Mouse (Mus musculus) 3T3-L1 (cell line): ENCODE results near the gene Gm3625.
"Not testable (repeated sequence)": the region's sequence is repeated elsewhere in the genome, so short reads cannot be mapped to it uniquely, and the experiment has no call there.

Experiments
- DNase-seq: peaks from one replicate; pipeline ENCODE4 v3.0.0-alpha.2; 2015; ENCODE audit warnings: low read depth, low spot score

The Gm3625 gene

DNA sequence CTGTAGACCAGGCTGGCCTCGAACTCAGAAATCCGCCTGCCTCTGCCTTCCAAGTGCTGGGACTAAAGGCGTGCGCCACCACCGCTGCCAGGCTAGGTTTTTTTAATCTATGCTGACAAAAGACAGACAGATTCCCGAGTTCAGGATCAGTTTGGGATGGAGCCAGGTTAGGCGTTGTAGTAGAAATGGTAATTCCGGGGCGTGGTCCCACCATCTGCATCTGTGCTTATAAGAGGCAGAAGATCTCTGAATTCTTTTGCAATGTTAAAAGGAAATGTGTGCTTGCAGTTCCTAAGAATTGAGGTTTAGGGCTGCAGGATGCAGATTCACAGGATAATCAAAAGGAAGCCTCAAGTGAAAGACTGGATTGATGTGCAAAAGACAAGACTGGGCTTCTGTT, 35.8 kb downstream of the Gm3625 start:
- DNase-seq = peak; percentile 33

DNA sequence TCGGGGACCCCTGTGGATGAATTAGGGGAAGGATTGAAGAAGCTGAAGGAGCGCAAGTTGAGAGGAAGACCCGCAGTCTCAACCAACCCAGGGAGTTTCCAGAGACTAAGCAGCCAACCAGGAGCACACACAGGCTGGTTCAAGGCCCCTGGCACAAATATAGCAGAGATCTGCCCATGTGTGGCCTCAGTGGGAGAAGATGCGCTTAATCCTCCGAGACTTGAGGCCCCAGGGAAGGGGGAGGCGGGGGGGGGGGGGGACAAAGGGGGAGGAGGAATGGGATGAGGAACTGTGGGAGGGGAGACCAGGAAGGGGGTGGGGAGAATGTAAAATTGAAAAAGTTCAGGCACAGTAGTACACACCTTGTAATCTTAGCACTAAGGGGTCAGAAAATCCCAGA, 37.3 kb downstream of the Gm3625 start:
- no peak for DNase-seq

DNA sequence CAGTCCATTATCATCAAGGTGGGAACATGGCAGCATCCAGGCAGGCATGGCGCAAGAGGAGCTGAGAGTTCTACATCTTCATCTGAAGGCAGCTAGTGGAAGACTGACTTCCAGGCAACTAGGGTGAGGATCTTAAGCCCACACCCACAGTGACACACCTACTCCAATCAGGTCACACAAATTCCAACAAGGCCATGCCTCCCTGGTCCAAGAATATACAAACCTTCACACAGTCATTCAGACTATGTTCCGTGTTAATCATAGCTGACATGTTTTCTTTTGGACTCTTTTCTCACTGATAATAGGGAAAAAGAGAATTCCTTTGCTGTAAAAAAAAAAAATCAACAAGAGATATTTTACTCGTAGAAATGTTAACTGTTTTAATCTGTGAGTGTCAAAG, 39.0 kb downstream of the Gm3625 start:
- not testable (repeated sequence) for DNase-seq

DNA sequence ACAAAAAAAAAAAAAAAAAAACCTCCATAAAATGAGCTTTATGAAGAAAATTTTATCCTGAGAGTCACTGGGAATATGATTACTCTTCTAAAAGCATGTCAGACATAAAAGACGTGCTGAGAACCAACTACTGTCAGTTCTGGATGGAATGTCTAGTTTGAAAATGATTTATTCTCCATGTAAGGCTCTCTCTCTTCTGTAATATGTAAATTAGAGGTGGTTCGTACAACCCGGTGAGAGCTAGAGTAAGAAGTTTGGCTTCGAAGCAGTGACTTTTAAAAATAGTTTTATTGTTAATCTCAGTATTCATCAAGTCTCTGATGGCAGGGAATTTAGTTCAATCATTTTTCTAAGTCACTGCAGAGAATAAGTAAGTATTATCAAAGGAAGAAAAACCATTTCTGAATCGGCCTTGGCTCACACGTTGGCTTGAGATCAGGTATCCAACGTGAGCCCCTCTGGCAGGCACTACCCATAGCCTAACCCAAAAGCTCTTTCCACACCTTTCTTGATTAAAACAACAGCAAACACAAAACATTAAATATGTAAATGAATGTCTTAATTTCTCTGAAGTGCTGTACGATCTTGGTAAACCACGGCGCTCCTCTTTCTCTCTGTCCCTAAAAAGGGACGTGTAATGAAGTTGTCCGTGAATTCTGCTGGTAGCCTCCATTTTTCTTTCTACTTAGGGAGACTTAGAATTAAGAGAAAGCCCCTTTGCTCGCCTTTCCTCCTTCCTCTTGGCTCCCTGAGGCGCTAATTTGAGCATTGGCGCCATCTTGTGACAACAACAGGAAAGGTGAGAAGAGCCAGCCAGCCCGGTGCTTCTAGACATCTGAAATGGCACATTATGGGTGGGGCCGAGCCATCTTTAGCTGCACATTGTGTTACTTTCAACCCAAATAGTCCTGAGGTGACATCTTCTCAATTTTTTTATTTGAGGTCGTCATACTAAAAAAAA, 44.4 kb downstream of the Gm3625 start:
- DNase-seq = peak; percentile 93

DNA sequence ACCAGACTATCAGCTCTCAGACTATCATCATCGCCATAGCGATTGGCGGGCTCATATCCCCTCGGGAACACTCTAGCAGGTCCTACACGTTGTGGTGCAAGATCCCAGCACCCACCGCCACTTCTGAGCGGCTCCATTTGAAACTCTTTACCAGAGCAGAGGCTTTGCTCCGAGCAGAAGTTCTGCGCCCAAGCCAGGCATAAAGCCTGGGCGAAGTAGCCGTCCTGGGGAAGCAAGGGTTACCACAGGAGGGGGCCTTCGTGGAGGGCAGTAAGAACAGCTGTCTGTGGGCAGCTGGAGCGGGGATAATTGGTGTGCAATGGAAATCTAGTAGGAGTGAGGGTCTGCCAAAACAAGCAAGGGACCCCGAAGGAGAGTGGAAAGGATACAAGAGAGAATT, 45.2 kb downstream of the Gm3625 start:
- DNase-seq = no peak

DNA sequence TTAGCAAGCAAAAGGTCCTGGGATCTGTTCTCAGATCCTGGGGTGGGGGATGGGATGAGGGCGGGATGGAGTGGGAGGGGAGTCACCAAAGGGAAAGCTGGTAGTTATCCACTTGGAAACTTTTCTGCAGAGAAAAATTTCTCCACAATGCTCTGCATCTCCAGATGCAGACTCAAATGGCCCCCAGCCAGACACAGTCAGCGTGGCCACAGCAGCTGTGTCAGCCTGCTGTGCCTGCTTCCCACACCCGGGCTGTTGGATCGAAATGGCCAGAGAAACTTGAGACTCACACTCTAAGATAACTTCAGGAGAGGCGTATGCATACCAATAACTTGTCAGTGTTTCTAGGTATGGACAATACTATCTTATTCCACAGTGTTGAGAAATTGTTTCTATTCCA, 46.2 kb downstream of the Gm3625 start:
- DNase-seq = peak; percentile 39

DNA sequence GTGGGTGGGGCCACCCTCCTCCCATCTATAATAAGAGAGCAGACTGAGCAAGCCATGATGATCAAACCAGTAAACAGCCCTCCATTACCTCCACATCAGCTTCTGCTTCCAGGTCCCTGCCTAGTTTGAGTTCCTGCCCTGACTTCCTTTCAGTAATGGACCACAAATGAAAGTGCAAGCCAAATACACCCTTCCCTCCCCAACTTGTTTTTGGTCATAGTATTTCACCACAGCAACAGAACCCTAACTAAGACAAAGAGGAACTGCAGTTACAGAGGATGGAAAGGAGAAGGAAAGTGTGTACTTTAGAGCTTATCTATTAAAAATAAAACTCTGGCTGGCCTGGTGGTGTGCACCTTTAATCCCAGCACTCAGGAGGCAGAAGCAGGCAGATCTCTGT, 47.3 kb downstream of the Gm3625 start:
- no peak for DNase-seq

DNA sequence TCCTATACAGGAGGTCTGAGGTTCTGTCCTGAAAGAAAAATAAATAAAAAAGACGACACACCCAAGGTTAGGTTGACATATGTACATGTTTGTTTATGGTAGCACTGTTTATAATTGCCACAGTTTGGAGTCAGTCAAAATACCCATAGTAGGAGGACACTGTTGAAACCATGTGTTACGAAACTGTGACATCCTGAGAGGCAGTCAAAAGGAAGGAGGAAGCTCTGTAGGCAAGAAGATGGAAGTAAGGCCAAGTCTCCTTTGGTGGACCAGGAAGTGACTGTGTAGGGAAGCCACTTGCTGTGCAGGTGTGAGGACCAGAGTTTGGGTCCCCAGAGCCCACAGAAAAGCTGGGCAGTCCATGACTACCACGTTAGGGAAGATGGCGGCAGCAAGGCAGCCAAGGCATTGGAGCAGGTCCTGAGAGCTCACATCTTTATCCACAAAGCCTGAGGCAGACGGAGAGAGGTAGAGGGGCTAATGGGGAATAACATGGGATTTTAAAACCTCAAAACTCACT, 48.3 kb downstream of the Gm3625 start:
- DNase-seq = no peak
